Mouse (Mus musculus): ENCODE data around the gene Rack1. TPM values are rescaled to one million over a fixed set of nuclear protein-coding genes. Genes with fewer than 3 reads are reported as not detected.
A peak's percentile ranks its signal among the peaks of the same experiment; 100 is the strongest.
"Not testable (repeated sequence)": the region's sequence is repeated elsewhere in the genome, so short reads cannot be mapped to it uniquely, and the experiment has no call there.

Gene Rack1
- total RNA-seq, 2 experiments from 2014 or later, result 582 to 604 TPM

GRCm38 (mm10) chr11:48791894-48792293 is 8.2 kb upstream of the Rack1 start:
- DNase-seq (ENCODE audit: low spot score in 2 of 2), result not testable (repeated sequence)

- DNase-seq (ENCODE audit: low spot score in 2 of 2), result no peak
Observed at GRCm38 (mm10) chr11:48793184-48793583, 6.9 kb upstream of the Rack1 start.

GRCm38 (mm10) chr11:48795221-48795620 is 4.9 kb upstream of the Rack1 start:
- DNase-seq (ENCODE audit: low spot score in 2 of 2), result no peak

- DNase-seq (ENCODE audit: low spot score in 2 of 2), result no peak
Observed at GRCm38 (mm10) chr11:48796290-48796689, 3.8 kb upstream of the Rack1 start.

DNA sequence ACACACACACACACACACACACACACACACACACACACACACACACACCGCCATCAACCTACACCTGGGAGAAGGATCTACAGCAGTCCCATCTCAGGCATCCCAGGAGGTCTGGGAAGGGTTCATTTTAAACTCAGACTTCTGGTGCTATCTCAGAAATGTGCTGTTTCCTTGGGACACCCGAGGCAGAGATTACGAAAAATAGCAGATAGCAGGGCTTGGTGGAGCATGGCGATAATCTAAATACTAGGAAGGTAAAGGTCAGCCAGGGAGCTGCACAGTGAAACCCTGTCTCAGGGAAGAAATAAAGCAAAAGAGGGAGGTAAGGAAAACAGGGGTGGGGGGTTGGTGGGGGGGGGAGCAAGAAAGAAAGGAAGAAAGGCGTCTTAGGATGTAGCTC is 2.8 kb upstream of the Rack1 start:
- DNase-seq (ENCODE audit: low spot score in 2 of 2), result no peak

- DNase-seq (ENCODE audit: low spot score in 2 of 2), result no peak
Observed at GRCm38 (mm10) chr11:48798308-48798707, 1.8 kb upstream of the Rack1 start.

- DNase-seq (ENCODE audit: low spot score in 2 of 2), result peak in 1 of 2 experiments; percentile 38
Observed at GRCm38 (mm10) chr11:48798984-48799920, 880 bp upstream of the Rack1 start.

DNA sequence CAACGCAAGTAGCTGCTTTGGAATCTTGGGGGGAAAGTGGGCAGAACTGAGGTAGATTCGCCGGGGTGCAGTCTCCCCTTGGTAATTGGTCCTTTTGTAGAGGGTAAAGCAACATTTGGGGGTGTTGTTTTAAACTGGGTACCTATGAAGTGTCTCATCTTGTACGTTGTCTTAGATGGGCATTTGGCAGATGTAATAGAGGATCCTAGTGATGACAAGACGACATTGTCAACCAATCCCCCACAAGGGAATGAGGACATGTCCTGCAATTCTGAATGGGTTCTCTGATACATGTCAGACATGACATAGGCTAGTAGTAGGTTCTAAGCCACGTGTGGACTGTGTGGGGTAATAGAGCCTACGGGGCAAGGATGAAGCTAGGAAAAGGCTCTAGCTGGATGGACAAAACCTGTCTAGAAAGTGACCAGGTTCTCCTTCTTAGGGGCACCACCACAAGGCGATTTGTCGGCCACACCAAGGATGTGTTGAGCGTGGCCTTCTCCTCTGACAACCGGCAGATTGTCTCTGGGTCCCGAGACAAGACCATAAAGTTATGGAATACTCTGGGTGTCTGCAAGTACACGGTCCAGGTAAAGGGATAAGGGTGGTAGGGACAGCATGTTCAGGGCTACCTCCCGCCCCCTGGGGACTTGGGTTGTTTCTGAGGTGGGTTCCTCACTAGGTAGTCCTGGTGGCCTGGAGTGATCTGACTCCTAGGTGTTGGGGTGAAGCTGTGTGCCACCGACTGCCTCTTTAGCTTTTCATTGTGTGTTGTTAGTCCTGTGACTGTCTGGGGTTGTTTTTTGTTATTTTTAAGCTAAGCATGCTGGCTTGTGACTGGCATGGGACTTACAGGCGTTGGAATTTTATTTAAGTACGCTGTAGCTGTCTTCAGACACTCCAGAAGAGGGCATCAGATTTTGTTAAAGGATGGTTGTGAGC is 2.0 kb downstream of the Rack1 start:
- no peak for DNase-seq (ENCODE audit: low spot score in 2 of 2)

DNA sequence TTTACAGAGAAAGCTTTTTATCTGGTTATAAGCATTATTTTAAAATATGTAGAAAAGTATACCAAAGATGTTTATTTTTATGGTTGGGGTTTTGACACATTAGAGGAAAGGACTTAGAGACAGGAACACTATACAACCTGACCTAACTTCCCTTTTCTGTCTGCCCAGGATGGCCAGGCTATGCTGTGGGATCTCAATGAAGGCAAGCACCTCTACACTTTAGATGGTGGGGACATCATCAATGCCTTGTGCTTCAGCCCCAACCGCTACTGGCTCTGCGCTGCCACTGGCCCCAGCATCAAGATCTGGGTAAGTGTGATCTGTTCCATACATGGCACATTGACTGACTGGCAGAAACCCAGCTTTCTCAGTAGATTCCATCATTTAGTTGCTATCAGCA is 3.9 kb downstream of the Rack1 start:
- DNase-seq (ENCODE audit: low spot score in 2 of 2), result no peak

DNA sequence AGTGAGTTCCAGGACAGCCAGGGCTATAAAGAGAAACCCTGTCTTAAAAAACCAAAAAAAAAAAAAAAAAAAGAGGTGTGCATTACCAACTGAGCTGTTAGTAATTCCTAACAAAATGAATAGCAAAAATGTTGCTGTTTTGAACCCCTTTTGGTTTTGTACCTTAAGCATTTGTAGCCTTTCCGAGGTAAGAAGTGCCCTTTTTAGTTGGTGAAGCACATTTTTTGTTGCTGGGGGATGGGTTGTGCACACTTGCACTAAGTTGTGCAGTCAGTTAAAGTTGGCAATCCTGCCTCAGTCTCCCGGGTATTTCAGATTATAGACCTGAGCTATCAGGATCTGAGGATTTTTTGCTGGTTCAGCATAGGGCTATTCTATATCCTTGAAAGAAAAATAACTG is 4.8 kb downstream of the Rack1 start:
- DNase-seq (ENCODE audit: low spot score in 2 of 2), result no peak

GRCm38 (mm10) chr11:48806856-48807562 is 6.9 kb downstream of the Rack1 start:
- DNase-seq (ENCODE audit: low spot score in 2 of 2), result no peak

DNA sequence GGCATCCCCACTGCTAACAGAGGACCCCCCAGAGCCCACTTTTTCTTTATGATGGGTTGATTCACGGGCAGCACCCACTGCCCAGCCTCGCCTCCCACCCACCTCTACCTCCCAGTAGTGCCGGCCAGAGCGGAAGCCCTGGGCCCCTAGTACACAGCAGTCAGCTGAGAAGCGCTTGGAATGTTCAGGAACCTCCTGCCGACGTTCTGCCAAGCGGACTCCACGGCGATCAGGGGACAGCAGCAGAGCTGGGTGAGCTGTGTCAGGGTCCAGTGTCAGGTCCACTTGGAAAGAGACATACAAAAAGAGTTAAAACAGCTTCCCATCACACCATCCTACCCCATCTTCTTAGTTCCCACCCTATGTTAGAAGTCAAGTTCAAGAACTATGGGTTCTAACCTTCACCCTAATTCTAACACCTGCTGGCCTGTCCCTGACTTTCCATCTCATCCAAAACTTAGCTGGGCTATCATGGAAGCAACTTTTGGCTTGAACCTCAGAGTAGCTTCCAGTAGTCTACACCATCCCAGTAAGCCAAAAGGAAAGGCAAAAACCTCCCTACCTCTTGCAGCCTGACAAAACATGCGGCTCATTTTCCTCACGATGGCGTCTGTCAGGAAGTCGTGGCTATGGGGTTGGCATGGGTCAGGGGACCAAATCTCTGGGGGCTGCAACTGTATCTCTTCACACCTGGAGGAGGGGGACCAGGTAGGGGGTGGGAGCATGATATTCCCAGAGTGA is 7.6 kb downstream of the Rack1 start:
- DNase-seq (ENCODE audit: low spot score in 2 of 2), result no peak

DNA sequence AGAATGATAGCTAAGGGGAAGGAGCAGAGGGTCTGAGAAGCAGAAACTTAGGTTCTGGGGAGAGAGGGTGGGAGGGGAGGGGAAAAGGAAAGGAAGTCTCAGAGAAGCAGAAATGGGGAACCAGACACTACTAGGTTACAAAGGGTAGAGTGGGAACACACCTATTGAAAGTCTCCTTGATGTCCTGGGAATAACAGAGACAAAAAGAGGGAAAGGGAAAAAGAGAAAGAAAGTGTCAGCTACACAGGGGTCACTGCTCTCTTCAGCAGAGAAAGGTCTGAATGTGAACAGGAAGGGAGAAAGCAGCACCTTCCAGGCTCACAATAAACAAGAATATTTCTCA is 8.1 kb downstream of the Rack1 start:
- DNase-seq (ENCODE audit: low spot score in 2 of 2), result no peak

GRCm38 (mm10) chr11:48808737-48809433 is 8.8 kb downstream of the Rack1 start:
- no peak for DNase-seq (ENCODE audit: low spot score in 2 of 2)

GRCm38 (mm10) chr11:48809434-48809830 is 9.3 kb downstream of the Rack1 start:
- DNase-seq (ENCODE audit: low spot score in 2 of 2), result no peak

GRCm38 (mm10) chr11:48810142-48810541 is 10.0 kb downstream of the Rack1 start:
- DNase-seq (ENCODE audit: low spot score in 2 of 2), result no peak

GRCm38 (mm10) chr11:48813782-48814181 is 13.7 kb downstream of the Rack1 start:
- no peak for DNase-seq (ENCODE audit: low spot score in 2 of 2)

- DNase-seq (ENCODE audit: low spot score in 2 of 2), result no peak
Observed at GRCm38 (mm10) chr11:48815851-48816250, 15.7 kb downstream of the Rack1 start.

GRCm38 (mm10) chr11:48816281-48816781 is 16.2 kb downstream of the Rack1 start:
- DNase-seq (ENCODE audit: low spot score in 2 of 2), result peak in 1 of 2 experiments; percentile 41
